Mouse (Mus musculus) liver, embryonic 13.5 days (tissue): ENCODE data around the gene Gm17359. TPM values are rescaled to one million over a fixed set of nuclear protein-coding genes. Genes with fewer than 3 reads are reported as not detected.

Experiments used
- ATAC-seq: fragments of 200-750 bp; cut with Nextera tagmentation; 2 replicates; pipeline ENCODE4 v1.8.0; 2017; ENCODE audit warnings: low read depth, mild to moderate bottlenecking, moderate number of reproducible peaks, moderate library complexity
- DNase-seq: peaks from one replicate; pipeline ENCODE4 v3.0.0; 2022
- H3K27ac ChIP-seq: fragments of 300-500 bp; sonication (generic); 2 replicates; pipeline ENCODE4 v1.5.1; 2015; ENCODE audit warnings: moderate library complexity, mild to moderate bottlenecking, inconsistent platforms
- H3K27me3 ChIP-seq: fragments of 300-500 bp; sonication (generic); 2 replicates; pipeline ENCODE4 v1.6.1; 2015; ENCODE audit warnings: mild to moderate bottlenecking, inconsistent platforms
- H3K36me3 ChIP-seq: fragments of 300-500 bp; sonication (generic); 2 replicates; pipeline ENCODE4 v1.6.1; 2015; ENCODE audit warnings: mild to moderate bottlenecking, inconsistent platforms
- H3K4me1 ChIP-seq: fragments of 300-500 bp; sonication (generic); replicated peaks from 2 replicates; pipeline ENCODE4 v1.6.1; 2015; ENCODE audit warnings: inconsistent platforms
- H3K4me2 ChIP-seq: fragments of 300-500 bp; sonication (generic); 2 replicates; pipeline ENCODE4 v1.6.1; 2015; ENCODE audit warnings: inconsistent platforms, mild to moderate bottlenecking, moderate library complexity
- H3K4me3 ChIP-seq: fragments of 300-500 bp; sonication (generic); replicated peaks from 2 replicates; pipeline ENCODE4 v1.5.1; 2015; ENCODE audit warnings: mild to moderate bottlenecking, inconsistent platforms
- H3K9ac ChIP-seq: fragments of 300-500 bp; sonication (generic); 2 replicates; pipeline ENCODE4 v1.6.1; 2015; ENCODE audit warnings: mild to moderate bottlenecking, inconsistent platforms
- H3K9me3 ChIP-seq: fragments of 300-500 bp; sonication (generic); replicated peaks from 2 replicates; pipeline ENCODE4 v1.6.1; 2016; ENCODE audit warnings: inconsistent platforms
- WGBS: fragments of 180-500 bp; shearing (Covaris S2); methylation state at CpG from one replicate; pipeline ENCODE4 v1.1.7; 2015; ENCODE audit not compliant: insufficient replicate concordance; 5-methylcytosine and 5-hydroxymethylcytosine counted together
- polyA plus RNA-seq: library from polyadenylated mRNA; unstranded; fragments of >200 nt; fragmentation: Nextera tagmentation; extraction: Ambion mirVana; gene quantifications from 2 replicates; pipeline ENCODE4 v1.2.1, GENCODE M21; 2015

The Gm17359 gene
- polyA plus RNA-seq, 1 experiment from 2014 or later = not detected

- Histone ChIP-seq H3K9me3 (no peaks in the 10 kb centered on the region), H3K4me1 (no peaks in the 10 kb centered on the region), H3K4me2 (no peak overlapping the region), H3K36me3 (no peaks in the 10 kb centered on the region), H3K4me3 (no peak overlapping the region), H3K9ac (no peak overlapping the region), H3K27ac (no peak overlapping the region), H3K27me3 (no peaks in the 10 kb centered on the region)
- no peak for ATAC-seq
- DNase-seq = no peak
- WGBS = 83% methylated on average over 7 of the region's 7 CpGs
Measured at GRCm38 (mm10) chr3:79449361-79449760, 112.9 kb downstream of the Gm17359 start.

GRCm38 (mm10) chr3:79452696-79453263 lies 116.3 kb downstream of the Gm17359 start:
- ATAC-seq = no peak
- Histone ChIP-seq H3K4me2 (no peak overlapping the region), H3K9me3 (no peaks in the 10 kb centered on the region), H3K36me3 (peaks cover 13% of the 10 kb centered on the region), H3K4me1 (no peaks in the 10 kb centered on the region), H3K9ac (no peak overlapping the region), H3K4me3 (no peak overlapping the region), H3K27me3 (no peaks in the 10 kb centered on the region), H3K27ac (no peak overlapping the region)
- DNase-seq = no peak
- 83% methylated on average over 14 of the region's 14 CpGs for WGBS

- no peak for ATAC-seq
Measured at GRCm38 (mm10) chr3:79455761-79456160, 119.3 kb downstream of the Gm17359 start.

GRCm38 (mm10) chr3:79458651-79459275 lies 122.3 kb downstream of the Gm17359 start:
- no peak overlapping the region for H3K4me2 ChIP-seq
- 78% methylated on average over 14 of the region's 14 CpGs for WGBS
- H3K36me3 ChIP-seq = peaks cover 61% of the 10 kb centered on the region
- H3K4me1 ChIP-seq = no peaks in the 10 kb centered on the region
- no peak overlapping the region for H3K27ac ChIP-seq
- no peak overlapping the region for H3K9ac ChIP-seq
- no peak for ATAC-seq
- H3K27me3 ChIP-seq = no peaks in the 10 kb centered on the region
- H3K4me3 ChIP-seq = no peak overlapping the region
- H3K9me3 ChIP-seq = no peaks in the 10 kb centered on the region
- DNase-seq = no peak

More at GRCm38 (mm10) chr3:79455761-79456160, 119.3 kb downstream of the Gm17359 start:
- no peak for DNase-seq
- Histone ChIP-seq H3K9me3 (no peaks in the 10 kb centered on the region), H3K27me3 (no peaks in the 10 kb centered on the region), H3K9ac (no peak overlapping the region), H3K4me3 (no peak overlapping the region), H3K4me2 (no peak overlapping the region), H3K36me3 (peaks cover 35% of the 10 kb centered on the region), H3K4me1 (no peaks in the 10 kb centered on the region), H3K27ac (no peak overlapping the region)
- 87% methylated on average over 11 of the region's 11 CpGs for WGBS

- DNase-seq (no peak), ATAC-seq (no peak)
- Histone ChIP-seq H3K9me3 (no peaks in the 10 kb centered on the region), H3K36me3 (peaks cover 84% of the 10 kb centered on the region), H3K27me3 (no peaks in the 10 kb centered on the region), H3K27ac (no peak overlapping the region), H3K4me1 (no peaks in the 10 kb centered on the region), H3K4me2 (no peak overlapping the region), H3K4me3 (no peak overlapping the region), H3K9ac (no peak overlapping the region)
- WGBS = 92% methylated on average over 5 of the region's 5 CpGs
Measured at GRCm38 (mm10) chr3:79469440-79469839, 133.0 kb downstream of the Gm17359 start.

- Histone ChIP-seq H3K36me3 (peaks cover 85% of the 10 kb centered on the region), H3K4me3 (no peak overlapping the region), H3K27ac (no peak overlapping the region), H3K4me2 (no peak overlapping the region), H3K4me1 (no peaks in the 10 kb centered on the region), H3K9me3 (no peaks in the 10 kb centered on the region), H3K9ac (no peak overlapping the region), H3K27me3 (no peaks in the 10 kb centered on the region)
- 93% methylated on average over 5 of the region's 5 CpGs for WGBS
- DNase-seq (no peak), ATAC-seq (no peak)
Measured at GRCm38 (mm10) chr3:79472362-79472761, 135.9 kb downstream of the Gm17359 start.

- Histone ChIP-seq H3K27me3 (no peaks in the 10 kb centered on the region), H3K9me3 (no peaks in the 10 kb centered on the region), H3K4me2 (no peak overlapping the region), H3K4me1 (peaks cover 18% of the 10 kb centered on the region), H3K9ac (no peak overlapping the region), H3K4me3 (no peak overlapping the region), H3K36me3 (peaks cover 90% of the 10 kb centered on the region), H3K27ac (no peak overlapping the region)
- WGBS = 89% methylated on average over 4 of the region's 4 CpGs
- DNase-seq = no peak
- ATAC-seq = no peak
Measured at GRCm38 (mm10) chr3:79474911-79475310, 138.4 kb downstream of the Gm17359 start.

GRCm38 (mm10) chr3:79475980-79476379 lies 139.5 kb downstream of the Gm17359 start:
- DNase-seq (no peak), ATAC-seq (no peak)
- no peak overlapping the region for H3K4me2 ChIP-seq
- H3K27me3 ChIP-seq = no peaks in the 10 kb centered on the region
- no peaks in the 10 kb centered on the region for H3K9me3 ChIP-seq
- H3K9ac ChIP-seq = no peak overlapping the region
- peaks cover 18% of the 10 kb centered on the region for H3K4me1 ChIP-seq
- H3K27ac ChIP-seq = no peak overlapping the region
- H3K36me3 ChIP-seq = peaks cover 90% of the 10 kb centered on the region
- 86% methylated on average over 2 of the region's 2 CpGs for WGBS
- H3K4me3 ChIP-seq = no peak overlapping the region

GRCm38 (mm10) chr3:79478400-79478799 lies 141.9 kb downstream of the Gm17359 start:
- H3K4me3 ChIP-seq = no peak overlapping the region
- peaks cover 18% of the 10 kb centered on the region for H3K4me1 ChIP-seq
- H3K9me3 ChIP-seq = no peaks in the 10 kb centered on the region
- H3K9ac ChIP-seq = no peak overlapping the region
- peak; percentile 26 for DNase-seq
- peaks cover 85% of the 10 kb centered on the region for H3K36me3 ChIP-seq
- ATAC-seq = peak; percentile 76
- H3K27me3 ChIP-seq = no peaks in the 10 kb centered on the region
- 27% methylated on average over 8 of the region's 8 CpGs for WGBS
- no peak overlapping the region for H3K4me2 ChIP-seq
- H3K27ac ChIP-seq = no peak overlapping the region

- Histone ChIP-seq H3K4me1 (peaks cover 18% of the 10 kb centered on the region), H3K9me3 (no peaks in the 10 kb centered on the region), H3K4me2 (no peak overlapping the region), H3K4me3 (no peak overlapping the region), H3K27me3 (no peaks in the 10 kb centered on the region), H3K36me3 (peaks cover 85% of the 10 kb centered on the region), H3K9ac (no peak overlapping the region), H3K27ac (no peak overlapping the region)
- WGBS = 50% methylated on average over 4 of the region's 4 CpGs
- DNase-seq = no peak
- ATAC-seq = no peak; the same call in none of the 2 replicates
Measured at GRCm38 (mm10) chr3:79478880-79479279, 142.4 kb downstream of the Gm17359 start.

- H3K4me3 ChIP-seq = no peak overlapping the region
- ATAC-seq = no peak
- no peaks in the 10 kb centered on the region for H3K27me3 ChIP-seq
- no peaks in the 10 kb centered on the region for H3K9me3 ChIP-seq
- H3K4me2 ChIP-seq = no peak overlapping the region
- 66% methylated on average over 16 of the region's 16 CpGs for WGBS
- DNase-seq = no peak
- no peak overlapping the region for H3K27ac ChIP-seq
- peaks cover 87% of the 10 kb centered on the region for H3K36me3 ChIP-seq
- no peaks in the 10 kb centered on the region; the same call in 1 of the 2 replicates for H3K4me1 ChIP-seq
- H3K9ac ChIP-seq = no peak overlapping the region
Measured at GRCm38 (mm10) chr3:79484286-79485063, 148.0 kb downstream of the Gm17359 start.
